8 mouse cellular contexts compared by ENCODE assay signal in genomic region chr15:79028823-79029484, GRCm38 (mm10). TPM values are rescaled to one million over a fixed set of nuclear protein-coding genes. Genes with fewer than 3 reads are reported as not detected.
A peak's percentile ranks its signal among the peaks of the same experiment; 100 is the strongest.
DNase-seq lines count a peak whose midpoint lies in the region; ATAC-seq and TF ChIP-seq lines count a peak whose summit lies in the region.

No protein-coding gene starts in this region.

- no peak for TF ChIP-seq POLR2A in brain, embryonic 14.5 days (IDR thresholded peaks at IDR 0.05; ENCODE audit: borderline replicate concordance, extremely low read depth, insufficient read depth, insufficient read length, poor library complexity, severe bottlenecking)

- peak overlapping the region; percentile 67 for H3K4me3 ChIP-seq in kidney, postnatal 0 days (replicated peaks; ENCODE audit: low read depth, low read length)
- peak overlapping the region; percentile 68 for H3K4me3 ChIP-seq in hindbrain, embryonic 13.5 days
- H3K4me3 ChIP-seq in midbrain, embryonic 15.5 days = peak overlapping the region; percentile 85

- ATAC-seq in kidney, postnatal 0 days (replicated peaks; ENCODE audit: low FRiP score, low read depth) = no peak
- 0 out of 2 replicates have a peak, but pooled peaks have one; percentile 1 for ATAC-seq in hindbrain, embryonic 13.5 days (ENCODE audit: low FRiP score)
- ATAC-seq in midbrain, embryonic 15.5 days (replicated peaks) = no peak; the same call in 1 of the 2 replicates

- no peak for DNase-seq in kidney, postnatal 0 days (ENCODE audit: low spot score)
- no peak for DNase-seq in kidney, postnatal 25 days
- DNase-seq in brain, embryonic 14.5 days (ENCODE audit: low read depth) = peak; percentile 14
- DNase-seq in ovary, postnatal 14 days (ENCODE audit: low spot score) = no peak
- DNase-seq in left cerebral cortex, postnatal 25 days (ENCODE audit: low spot score in 2 of 2) = no peak
- DNase-seq in layer of hippocampus, adult 9-10 months (ENCODE audit: low spot score) = no peak

- intact Hi-C loops in left cerebral cortex, postnatal 25 days (cut with DNase I) = no loop called here

- H3K27me3 ChIP-seq in kidney, postnatal 0 days (ENCODE audit: insufficient read depth, low read length) = no peaks in the 10 kb centered on the region
- 0 out of 2 replicates have a peak, but pooled peaks cover 15% of the 10 kb centered on the region for H3K27me3 ChIP-seq in hindbrain, embryonic 13.5 days
- no peaks in the 10 kb centered on the region for H3K27me3 ChIP-seq in midbrain, embryonic 15.5 days (replicated peaks)

- 16% methylated on average over 16 of the region's 16 CpGs for WGBS in kidney, postnatal 0 days
- 28% methylated on average over 16 of the region's 16 CpGs for WGBS in hindbrain, embryonic 13.5 days
- WGBS in midbrain, embryonic 15.5 days = 22% methylated on average over 16 of the region's 16 CpGs

- peaks cover 19% of the 10 kb centered on the region for H3K4me1 ChIP-seq in kidney, postnatal 0 days (replicated peaks; ENCODE audit: insufficient read depth, low read length)
- peaks cover 64% of the 10 kb centered on the region for H3K4me1 ChIP-seq in hindbrain, embryonic 13.5 days (replicated peaks)
- H3K4me1 ChIP-seq in midbrain, embryonic 15.5 days = peaks cover 57% of the 10 kb centered on the region

- 0 out of 2 replicates have a peak, but pooled peaks cover 3% of the 10 kb centered on the region for H3K36me3 ChIP-seq in kidney, postnatal 0 days (ENCODE audit: insufficient read depth, low read length)
- no peaks in the 10 kb centered on the region for H3K36me3 ChIP-seq in hindbrain, embryonic 13.5 days
- no peaks in the 10 kb centered on the region for H3K36me3 ChIP-seq in midbrain, embryonic 15.5 days (replicated peaks)

- peak overlapping the region; percentile 95 for H3K27ac ChIP-seq in kidney, postnatal 0 days
- peak overlapping the region; percentile 98 for H3K27ac ChIP-seq in hindbrain, embryonic 13.5 days
- H3K27ac ChIP-seq in midbrain, embryonic 15.5 days = peak overlapping the region; percentile 90

- H3K4me2 ChIP-seq in kidney, postnatal 0 days (ENCODE audit: low read length) = peak overlapping the region; percentile 81
- H3K4me2 ChIP-seq in hindbrain, embryonic 13.5 days = peak overlapping the region; percentile 99
- H3K4me2 ChIP-seq in midbrain, embryonic 15.5 days = peak overlapping the region; percentile 89

- TF ChIP-seq CTCF in kidney, postnatal 0 days (IDR thresholded peaks at IDR 0.05; ENCODE audit: low read depth) = no peak
- no peak for TF ChIP-seq CTCF in brain, embryonic 14.5 days (IDR thresholded peaks at IDR 0.05; ENCODE audit: borderline replicate concordance, extremely low read depth, insufficient read depth, insufficient read length)

- H3K9me3 ChIP-seq in kidney, postnatal 0 days (replicated peaks; ENCODE audit: low read length) = no peaks in the 10 kb centered on the region
- H3K9me3 ChIP-seq in hindbrain, embryonic 13.5 days = no peaks in the 10 kb centered on the region
- no peaks in the 10 kb centered on the region for H3K9me3 ChIP-seq in midbrain, embryonic 15.5 days

- H3K9ac ChIP-seq in kidney, postnatal 0 days (ENCODE audit: low read depth, low read length) = peak overlapping the region; percentile 94
- H3K9ac ChIP-seq in hindbrain, embryonic 13.5 days = peak overlapping the region; percentile 99
- peak overlapping the region; percentile 97 for H3K9ac ChIP-seq in midbrain, embryonic 15.5 days

RNA-seq across cellular contexts. Expression of gene H1f0, which starts 0.7 kb away (rescaled TPM):
- 522 and 524 TPM in 2 replicates for polyA plus RNA-seq in kidney, postnatal 0 days (2015; fragmentation: Nextera tagmentation; extraction: Ambion mirVana)
- 198 and 310 TPM in 2 replicates for polyA plus RNA-seq in brain, embryonic 14.5 days (2012; rRNA removed)
- polyA plus RNA-seq in hindbrain, embryonic 13.5 days (2015; fragmentation: Nextera tagmentation; extraction: Ambion mirVana) = 259 and 266 TPM in 2 replicates
- 183 and 198 TPM in 2 replicates for polyA plus RNA-seq in midbrain, embryonic 15.5 days (2015; fragmentation: Nextera tagmentation; extraction: Ambion mirVana)
- total RNA-seq in left cerebral cortex, postnatal 25 days (2021) = 10 to 100 TPM; 91.8 to 96.6 TPM

RNA-seq across cellular contexts. Expression of gene Galr3, which starts 12.7 kb away (rescaled TPM):
- polyA plus RNA-seq in kidney, postnatal 0 days (2015; fragmentation: Nextera tagmentation; extraction: Ambion mirVana) = 0.13 and 0.24 TPM in 2 replicates
- polyA plus RNA-seq in brain, embryonic 14.5 days (2012; rRNA removed) = 0.13 and 0.19 TPM in 2 replicates
- 0.17 TPM in 1 of 2 replicates, not detected in the other for polyA plus RNA-seq in hindbrain, embryonic 13.5 days (2015; fragmentation: Nextera tagmentation; extraction: Ambion mirVana)
- polyA plus RNA-seq in midbrain, embryonic 15.5 days (2015; fragmentation: Nextera tagmentation; extraction: Ambion mirVana) = not detected in 2 replicates
- total RNA-seq in left cerebral cortex, postnatal 25 days (2021) = under 1 TPM; 0.53 to 0.55 TPM

RNA-seq across cellular contexts. Expression of gene Ankrd54, which starts 33.7 kb away (rescaled TPM):
- polyA plus RNA-seq in kidney, postnatal 0 days (2015; fragmentation: Nextera tagmentation; extraction: Ambion mirVana) = 42.5 and 42.6 TPM in 2 replicates
- 60.9 and 85.5 TPM in 2 replicates for polyA plus RNA-seq in brain, embryonic 14.5 days (2012; rRNA removed)
- polyA plus RNA-seq in hindbrain, embryonic 13.5 days (2015; fragmentation: Nextera tagmentation; extraction: Ambion mirVana) = 50.4 and 51.5 TPM in 2 replicates
- polyA plus RNA-seq in midbrain, embryonic 15.5 days (2015; fragmentation: Nextera tagmentation; extraction: Ambion mirVana) = 61.0 and 64.3 TPM in 2 replicates
- total RNA-seq in left cerebral cortex, postnatal 25 days (2021) = 10 to 100 TPM; 19.1 to 21.1 TPM

RNA-seq across cellular contexts. Expression of gene Eif3l, which starts 46.0 kb away (rescaled TPM):
- 199 and 218 TPM in 2 replicates for polyA plus RNA-seq in kidney, postnatal 0 days (2015; fragmentation: Nextera tagmentation; extraction: Ambion mirVana)
- 180 and 189 TPM in 2 replicates for polyA plus RNA-seq in brain, embryonic 14.5 days (2012; rRNA removed)
- 179 and 185 TPM in 2 replicates for polyA plus RNA-seq in hindbrain, embryonic 13.5 days (2015; fragmentation: Nextera tagmentation; extraction: Ambion mirVana)
- 165 and 167 TPM in 2 replicates for polyA plus RNA-seq in midbrain, embryonic 15.5 days (2015; fragmentation: Nextera tagmentation; extraction: Ambion mirVana)
- total RNA-seq in left cerebral cortex, postnatal 25 days (2021) = 10 to 100 TPM; 66.3 to 69.3 TPM
